Mouse (Mus musculus) neural tube, embryonic 14.5 days (tissue): Measurements from ENCODE around the gene Scamp5. TPM values are rescaled to one million over a fixed set of nuclear protein-coding genes. Genes with fewer than 3 reads are reported as not detected.

ENCODE experiments used
- ATAC-seq: fragments of 200-750 bp; cut with Nextera tagmentation; 2 replicates; pipeline ENCODE4 v1.8.0; 2017; ENCODE audit warnings: low read depth, mild to moderate bottlenecking, moderate TSS enrichment, moderate library complexity
- H3K27ac ChIP-seq: fragments of 300-500 bp; sonication (generic); 2 replicates; pipeline ENCODE4 v1.5.1; 2014; ENCODE audit warnings: low read depth, mild to moderate bottlenecking, control low read depth, low read length, moderate library complexity, mixed read lengths
- H3K27me3 ChIP-seq: fragments of 300-500 bp; sonication (generic); 2 replicates; pipeline ENCODE4 v1.6.1; 2014; ENCODE audit warnings: low read length; ENCODE audit not compliant: control insufficient read depth, insufficient read depth
- H3K36me3 ChIP-seq: fragments of 300-500 bp; sonication (generic); 2 replicates; pipeline ENCODE4 v1.6.1; 2014; ENCODE audit warnings: low read length, mixed read lengths; ENCODE audit not compliant: control insufficient read depth, insufficient read depth
- H3K4me1 ChIP-seq: fragments of 300-500 bp; sonication (generic); 2 replicates; pipeline ENCODE4 v1.6.1; 2014; ENCODE audit warnings: low read length; ENCODE audit not compliant: control insufficient read depth, insufficient read depth
- H3K4me2 ChIP-seq: fragments of 300-500 bp; sonication (generic); 2 replicates; pipeline ENCODE4 v1.6.1; 2014; ENCODE audit warnings: mild to moderate bottlenecking, low read depth, low read length, control low read depth
- H3K4me3 ChIP-seq: fragments of 300-500 bp; sonication (generic); 2 replicates; pipeline ENCODE4 v1.5.1; 2014; ENCODE audit warnings: low read depth, low read length, control low read depth, mixed read lengths
- H3K9ac ChIP-seq: fragments of 300-500 bp; sonication (generic); replicated peaks from 2 replicates; pipeline ENCODE4 v1.6.1; 2014; ENCODE audit warnings: low read depth, mild to moderate bottlenecking, control low read depth, low read length, mixed read lengths
- H3K9me3 ChIP-seq: fragments of 300-500 bp; sonication (generic); 2 replicates; pipeline ENCODE4 v1.6.1; 2016; ENCODE audit warnings: low read length; ENCODE audit not compliant: control insufficient read depth
- WGBS: fragments of 180-500 bp; shearing (Covaris S2); extraction: QIAGEN DNeasy Blood & Tissue Kit; methylation state at CpG from one replicate; pipeline ENCODE4 v1.1.7; 2014; 5-methylcytosine and 5-hydroxymethylcytosine counted together
- polyA plus RNA-seq: library from polyadenylated mRNA; unstranded; fragments of >200 nt; fragmentation: Nextera tagmentation; extraction: Ambion mirVana; gene quantifications from 2 replicates; pipeline ENCODE4 v1.2.1, GENCODE M21; 2014

Gene Scamp5
- polyA plus RNA-seq, 1 experiment from 2014 or later, result 73.7 TPM

DNA sequence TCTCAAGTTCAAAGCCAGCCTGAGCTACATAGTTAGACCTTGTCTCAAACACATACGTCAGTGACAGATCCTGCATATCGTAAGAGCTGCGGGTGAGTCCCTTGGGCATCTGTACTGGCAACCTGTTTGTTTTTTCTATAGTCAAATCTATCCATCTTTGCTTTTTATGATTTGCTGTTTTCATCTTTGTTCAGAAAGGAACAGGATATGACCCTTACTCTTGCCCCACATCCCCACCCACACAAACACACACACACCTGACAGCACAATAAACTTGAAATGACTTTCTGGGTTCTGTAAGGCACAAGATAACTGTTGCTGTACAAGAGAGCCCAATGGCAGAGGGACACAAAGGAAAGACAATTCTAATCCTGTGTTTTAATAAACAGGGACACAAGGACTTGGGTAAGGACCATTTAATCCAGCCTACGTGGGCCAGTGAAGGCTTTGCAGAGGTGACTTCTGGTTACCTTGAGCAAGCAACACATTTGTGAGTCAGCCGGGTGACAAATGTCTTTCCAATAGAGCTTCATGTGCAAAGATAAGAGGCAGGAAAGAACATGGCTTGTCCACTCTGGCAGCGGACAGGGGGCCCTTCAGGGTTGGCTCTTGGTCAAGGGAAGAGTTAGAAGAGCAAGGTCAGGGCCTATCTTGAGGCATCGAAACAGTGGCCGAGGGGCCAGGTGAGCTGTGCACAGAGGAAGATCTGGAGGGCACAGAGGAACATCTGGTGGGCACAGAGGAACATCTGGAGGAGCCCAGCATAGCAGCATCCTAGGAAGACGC lies 60.5 kb downstream of the Scamp5 start:
- Histone ChIP-seq H3K4me1 (no peaks in the 10 kb centered on the region), H3K36me3 (no peaks in the 10 kb centered on the region), H3K27ac (no peak overlapping the region), H3K4me2 (no peak overlapping the region), H3K27me3 (no peaks in the 10 kb centered on the region), H3K9ac (no peak overlapping the region), H3K4me3 (no peak overlapping the region), H3K9me3 (no peaks in the 10 kb centered on the region)
- WGBS, result 92% methylated on average over 9 of the region's 9 CpGs
- no peak for ATAC-seq

DNA sequence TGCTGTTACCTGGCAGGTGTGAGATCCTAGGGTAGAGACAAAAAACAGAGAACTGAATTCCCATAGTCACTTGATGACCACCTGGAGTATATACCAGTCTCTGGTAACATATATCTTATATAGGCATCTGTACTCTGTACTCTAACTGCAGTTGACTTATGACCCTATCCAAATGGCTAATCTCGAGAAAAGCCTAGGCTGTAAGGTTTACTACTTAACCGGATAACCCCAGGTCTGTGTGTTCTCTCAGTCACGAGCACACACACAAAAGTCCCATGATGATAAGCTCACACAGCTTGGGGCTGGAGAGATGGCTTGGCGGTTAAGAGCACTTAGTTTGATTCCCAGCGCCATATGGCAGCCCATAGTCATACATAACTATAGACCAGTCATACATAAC lies 61.5 kb downstream of the Scamp5 start:
- no peak overlapping the region for H3K4me3 ChIP-seq
- no peaks in the 10 kb centered on the region for H3K36me3 ChIP-seq
- 88% methylated on average over 5 of the region's 5 CpGs for WGBS
- ATAC-seq, result no peak
- no peak overlapping the region for H3K27ac ChIP-seq
- no peaks in the 10 kb centered on the region for H3K4me1 ChIP-seq
- H3K4me2 ChIP-seq, result no peak overlapping the region
- H3K9me3 ChIP-seq, result no peaks in the 10 kb centered on the region
- no peak overlapping the region for H3K9ac ChIP-seq
- no peaks in the 10 kb centered on the region for H3K27me3 ChIP-seq

DNA sequence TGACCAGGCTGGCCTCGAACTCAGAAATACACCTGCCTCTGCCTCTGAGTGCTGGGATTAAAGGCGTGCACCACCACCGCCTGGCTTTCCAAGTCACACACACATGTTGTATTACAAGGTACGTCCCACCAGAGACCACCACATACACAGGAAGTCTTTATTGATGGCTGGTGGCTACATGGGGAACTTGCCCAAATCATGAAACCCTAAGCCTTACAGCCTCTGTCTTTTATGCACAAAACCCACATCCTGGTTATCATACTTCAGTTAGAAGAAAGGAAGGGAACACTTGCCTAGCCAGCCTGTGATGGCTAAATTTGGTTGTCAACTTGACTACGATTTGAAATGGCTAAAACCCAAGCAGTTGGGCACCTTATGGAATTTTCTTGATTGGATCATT lies 63.8 kb downstream of the Scamp5 start:
- Histone ChIP-seq H3K4me1 (no peaks in the 10 kb centered on the region), H3K27me3 (no peaks in the 10 kb centered on the region), H3K9ac (no peak overlapping the region), H3K36me3 (no peaks in the 10 kb centered on the region), H3K9me3 (no peaks in the 10 kb centered on the region), H3K4me3 (no peak overlapping the region), H3K4me2 (no peak overlapping the region), H3K27ac (no peak overlapping the region)
- no peak for ATAC-seq
- 90% methylated on average over 5 of the region's 5 CpGs for WGBS

DNA sequence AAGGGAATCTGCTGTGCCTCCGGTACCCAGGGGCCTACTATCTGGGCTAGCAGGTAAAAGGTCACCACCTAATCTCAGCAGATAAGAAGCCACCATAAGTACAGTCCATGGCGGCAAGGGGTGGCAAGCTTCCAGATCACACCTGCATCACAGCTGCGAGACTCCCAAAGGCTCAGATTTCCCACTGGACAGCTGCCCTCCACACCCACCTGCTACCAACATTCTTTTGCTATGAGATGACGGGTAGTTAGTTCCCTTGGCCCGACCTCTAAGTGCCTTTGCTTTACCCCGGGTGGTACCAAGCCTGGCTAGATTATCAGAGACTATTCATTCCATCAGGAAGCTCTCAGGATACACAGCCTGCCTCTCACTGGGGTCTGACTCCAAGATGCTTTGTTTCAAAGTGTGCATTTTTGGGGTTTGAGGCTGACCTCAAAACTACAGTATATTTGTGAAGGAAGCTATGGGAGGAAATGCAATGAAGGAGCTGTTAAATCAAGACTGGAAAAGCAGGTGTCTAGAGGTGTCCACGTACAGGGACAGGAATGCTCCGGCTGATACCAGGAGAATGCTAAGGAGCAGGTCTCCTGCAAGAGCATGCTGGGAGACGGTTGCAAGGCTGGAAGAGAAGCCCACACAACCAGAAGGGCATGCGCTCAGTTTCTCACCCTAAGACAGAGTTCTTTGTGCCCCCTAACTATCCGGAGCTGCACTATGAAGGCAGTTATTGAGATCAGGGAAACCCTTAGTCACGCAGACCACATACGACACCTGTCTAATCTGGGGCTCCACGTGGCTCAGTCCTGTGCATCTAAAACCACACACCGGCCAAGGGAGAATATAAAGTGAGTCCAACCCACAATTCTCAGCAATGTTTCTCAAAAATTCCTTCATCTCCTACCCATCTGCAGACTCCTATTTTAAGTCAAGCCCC lies 65.3 kb downstream of the Scamp5 start:
- Histone ChIP-seq H3K27me3 (no peaks in the 10 kb centered on the region), H3K4me3 (no peak overlapping the region), H3K36me3 (no peaks in the 10 kb centered on the region), H3K9ac (no peak overlapping the region), H3K9me3 (no peaks in the 10 kb centered on the region), H3K4me1 (no peaks in the 10 kb centered on the region), H3K27ac (no peak overlapping the region), H3K4me2 (no peak overlapping the region)
- no peak for ATAC-seq
- WGBS, result 90% methylated on average over 15 of the region's 15 CpGs

DNA sequence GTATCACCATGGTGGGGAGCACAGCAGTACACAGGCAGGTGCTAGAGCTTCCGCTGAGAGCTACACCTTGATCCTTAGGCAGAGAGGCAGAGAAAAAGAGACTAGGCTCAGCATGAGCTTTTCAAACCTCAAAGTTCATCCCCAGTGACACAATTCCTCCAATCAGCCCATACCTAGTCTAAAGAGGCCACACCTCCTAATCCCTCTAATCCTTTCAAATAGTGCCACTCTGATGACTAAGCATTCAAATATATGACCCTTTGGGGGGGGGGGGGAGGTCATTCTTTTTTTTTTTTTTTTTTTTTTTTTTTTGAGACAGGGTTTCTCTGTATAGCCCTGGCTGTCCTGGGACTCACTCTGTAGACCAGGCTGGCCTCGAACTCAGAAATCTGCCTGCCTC lies 69.1 kb downstream of the Scamp5 start:
- Histone ChIP-seq H3K4me1 (no peaks in the 10 kb centered on the region), H3K27ac (no peak overlapping the region), H3K36me3 (no peaks in the 10 kb centered on the region), H3K9me3 (no peaks in the 10 kb centered on the region), H3K27me3 (no peaks in the 10 kb centered on the region), H3K9ac (no peak overlapping the region), H3K4me3 (no peak overlapping the region), H3K4me2 (no peak overlapping the region)
- ATAC-seq, result no peak
- 95% methylated on average over 2 of the region's 2 CpGs for WGBS

DNA sequence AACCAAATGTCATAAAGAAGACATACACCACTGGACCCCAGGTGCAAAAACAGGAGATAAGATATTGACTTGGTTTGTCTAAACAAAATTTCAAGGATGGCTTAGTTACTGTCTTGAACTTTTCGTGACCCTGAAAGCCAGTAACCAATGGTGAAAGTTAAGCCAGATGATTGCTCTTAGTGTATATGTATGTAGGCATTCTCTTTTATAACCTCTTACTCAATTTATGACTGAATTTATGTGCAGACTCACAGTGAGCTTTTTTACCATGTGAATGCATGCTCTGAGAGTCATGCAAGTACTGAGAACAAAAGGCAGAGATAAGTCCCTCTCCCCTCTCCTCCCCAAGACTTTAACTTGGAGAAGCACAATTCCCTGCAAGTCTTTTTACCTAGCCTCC lies 75.0 kb downstream of the Scamp5 start:
- no peaks in the 10 kb centered on the region for H3K9me3 ChIP-seq
- H3K27me3 ChIP-seq, result no peaks in the 10 kb centered on the region
- H3K9ac ChIP-seq, result no peak overlapping the region
- H3K4me1 ChIP-seq, result no peaks in the 10 kb centered on the region
- no peaks in the 10 kb centered on the region for H3K36me3 ChIP-seq
- ATAC-seq, result no peak
- no peak overlapping the region for H3K4me2 ChIP-seq
- 85% methylated on average over 1 of the region's 1 CpGs for WGBS
- no peak overlapping the region for H3K4me3 ChIP-seq
- no peak overlapping the region for H3K27ac ChIP-seq

Other genes with a start within 250 kb of the Scamp5 start
- gene Trcg1, start 231.5 kb downstream of the Scamp5 start, polyA plus RNA-seq, result not detected in 2 replicates
- gene 1700017B05Rik, start 205.4 kb downstream of the Scamp5 start, polyA plus RNA-seq, result 3.0 and 3.6 TPM in 2 replicates
- 20.3 and 21.7 TPM in 2 replicates for gene Ppcdc, start 27.9 kb downstream of the Scamp5 start, polyA plus RNA-seq
- gene Rpp25, start 36.0 kb upstream of the Scamp5 start, polyA plus RNA-seq, result 21.5 and 25.8 TPM in 2 replicates
- 936 and 1,022 TPM in 2 replicates for gene Cox5a, start 53.2 kb upstream of the Scamp5 start, polyA plus RNA-seq
- 23.7 and 24.0 TPM in 2 replicates for gene Fam219b, start 69.5 kb upstream of the Scamp5 start, polyA plus RNA-seq
- 60.7 and 62.1 TPM in 2 replicates for gene Mpi, start 84.7 kb upstream of the Scamp5 start, polyA plus RNA-seq
- 46.1 and 48.9 TPM in 2 replicates for gene Scamp2, start 92.9 kb upstream of the Scamp5 start, polyA plus RNA-seq
- 26.1 and 28.4 TPM in 2 replicates for gene Ulk3, start 121.4 kb upstream of the Scamp5 start, polyA plus RNA-seq
- gene Cplx3, start 138.2 kb upstream of the Scamp5 start, polyA plus RNA-seq, result 0.13 TPM in 1 of 2 replicates, not detected in the other
- gene Lman1l, start 152.7 kb upstream of the Scamp5 start, polyA plus RNA-seq, result not detected in 2 replicates
- 33.4 and 46.2 TPM in 2 replicates for gene Csk, start 185.6 kb upstream of the Scamp5 start, polyA plus RNA-seq
- gene Cyp1a2, start 215.6 kb upstream of the Scamp5 start, polyA plus RNA-seq, result not detected in 2 replicates
- gene Cyp1a1, start 219.9 kb upstream of the Scamp5 start, polyA plus RNA-seq, result 0.09 and 0.13 TPM in 2 replicates
- gene Edc3, start 240.5 kb upstream of the Scamp5 start, polyA plus RNA-seq, result 21.9 and 26.3 TPM in 2 replicates